Mouse (Mus musculus) lung, adult 2 months (tissue): ENCODE data around the gene Olfr1143.

Source experiments
- CTCF ChIP-seq: fragments of 200-500 bp; IDR thresholded peaks from 2 replicates; pipeline ENCODE4 v1.5.1; 2011; ENCODE audit warnings: mild to moderate bottlenecking, low read length, control low read depth; ENCODE audit not compliant: insufficient read depth
- POLR2A ChIP-seq: fragments of 200-500 bp; IDR thresholded peaks from 2 replicates; pipeline ENCODE4 v1.6.1; 2011; ENCODE audit warnings: low read depth, mild to moderate bottlenecking, control low read depth, low read length, borderline replicate concordance; ENCODE audit errors: extremely low read depth

GRCm38 (mm10) chr2:87753891-87754290, 46.5 kb upstream of the Olfr1143 start, which contains the start of gene Olfr1141:
- TF ChIP-seq CTCF (no peak), POLR2A (no peak)
